Mouse (Mus musculus) neural tube, embryonic 15.5 days (tissue): Measurements from ENCODE around the gene Srgn. TPM values are rescaled to one million over a fixed set of nuclear protein-coding genes. Genes with fewer than 3 reads are reported as not detected.

Experiments
- ATAC-seq: fragments of 200-750 bp; cut with Nextera tagmentation; 2 replicates; pipeline ENCODE4 v1.8.0; 2017; ENCODE audit warnings: mild to moderate bottlenecking, moderate TSS enrichment, moderate library complexity; ENCODE audit not compliant: low FRiP score
- H3K27ac ChIP-seq: fragments of 300-500 bp; sonication (generic); replicated peaks from 2 replicates; pipeline ENCODE4 v1.5.1; 2015; ENCODE audit warnings: mild to moderate bottlenecking, inconsistent platforms
- H3K27me3 ChIP-seq: fragments of 300-500 bp; sonication (generic); replicated peaks from 2 replicates; pipeline ENCODE4 v1.6.1; 2015; ENCODE audit warnings: inconsistent platforms
- H3K36me3 ChIP-seq: fragments of 300-500 bp; sonication (generic); 2 replicates; pipeline ENCODE4 v1.6.1; 2015; ENCODE audit warnings: inconsistent platforms
- H3K4me1 ChIP-seq: fragments of 300-500 bp; sonication (generic); 2 replicates; pipeline ENCODE4 v1.6.1; 2015; ENCODE audit warnings: inconsistent platforms
- H3K4me2 ChIP-seq: fragments of 300-500 bp; sonication (generic); 2 replicates; pipeline ENCODE4 v1.6.1; 2015; ENCODE audit warnings: inconsistent platforms, mild to moderate bottlenecking, moderate library complexity
- H3K4me3 ChIP-seq: fragments of 300-500 bp; sonication (generic); replicated peaks from 2 replicates; pipeline ENCODE4 v1.5.1; 2015; ENCODE audit warnings: mild to moderate bottlenecking, inconsistent platforms
- H3K9ac ChIP-seq: fragments of 300-500 bp; sonication (generic); replicated peaks from 2 replicates; pipeline ENCODE4 v1.6.1; 2015; ENCODE audit warnings: mild to moderate bottlenecking, inconsistent platforms
- H3K9me3 ChIP-seq: fragments of 300-500 bp; sonication (generic); replicated peaks from 2 replicates; pipeline ENCODE4 v1.6.1; 2016; ENCODE audit warnings: inconsistent platforms
- WGBS: fragments of 180-500 bp; shearing (Covaris S2); methylation state at CpG from one replicate; pipeline ENCODE4 v1.1.7; 2015; ENCODE audit warnings: mixed read lengths; 5-methylcytosine and 5-hydroxymethylcytosine counted together
- polyA plus RNA-seq: library from polyadenylated mRNA; unstranded; fragments of >200 nt; fragmentation: Nextera tagmentation; extraction: Ambion mirVana; gene quantifications from 2 replicates; pipeline ENCODE4 v1.2.1, GENCODE M21; 2015

The Srgn gene
- polyA plus RNA-seq, result 10.1 and 27.5 TPM in 2 replicates

DNA sequence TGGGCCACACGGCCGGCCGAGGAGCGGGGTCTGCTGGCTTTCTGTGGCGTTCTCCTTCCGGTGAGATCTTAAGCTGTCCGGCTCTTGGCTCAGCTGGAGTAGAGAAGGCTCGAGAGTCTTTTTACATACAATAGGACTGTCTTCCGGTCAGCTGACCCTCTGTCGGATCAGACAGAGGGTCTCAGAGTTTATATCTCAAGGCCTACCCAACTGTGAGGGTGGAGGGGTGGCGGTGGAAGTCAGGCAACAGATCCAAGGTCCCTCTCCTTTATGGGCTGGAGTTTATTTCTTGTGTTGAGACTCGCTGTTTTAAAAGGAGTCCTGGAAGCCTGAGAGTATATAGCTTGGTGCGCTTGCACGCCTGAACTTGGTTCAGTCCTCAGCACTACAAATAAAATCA lies at the start of gene Srgn:
Gene Srgn, minus strand, starts transcription at position 101 of the 400 bp plus-strand sequence.
- no peaks in the 10 kb centered on the region for H3K36me3 ChIP-seq
- H3K27ac ChIP-seq, result no peak within 1 kb of the TSS
- no peaks in the 10 kb centered on the region for H3K4me1 ChIP-seq
- H3K9me3 ChIP-seq, result no peaks in the 10 kb centered on the region
- H3K4me2 ChIP-seq, result no peak within 1 kb of the TSS
- no peaks in the 10 kb centered on the region for H3K27me3 ChIP-seq
- ATAC-seq, result no peak
- WGBS, result 88% methylated on average over 14 of the region's 14 CpGs
- no peak within 1 kb of the TSS for H3K4me3 ChIP-seq
- no peak within 1 kb of the TSS for H3K9ac ChIP-seq

DNA sequence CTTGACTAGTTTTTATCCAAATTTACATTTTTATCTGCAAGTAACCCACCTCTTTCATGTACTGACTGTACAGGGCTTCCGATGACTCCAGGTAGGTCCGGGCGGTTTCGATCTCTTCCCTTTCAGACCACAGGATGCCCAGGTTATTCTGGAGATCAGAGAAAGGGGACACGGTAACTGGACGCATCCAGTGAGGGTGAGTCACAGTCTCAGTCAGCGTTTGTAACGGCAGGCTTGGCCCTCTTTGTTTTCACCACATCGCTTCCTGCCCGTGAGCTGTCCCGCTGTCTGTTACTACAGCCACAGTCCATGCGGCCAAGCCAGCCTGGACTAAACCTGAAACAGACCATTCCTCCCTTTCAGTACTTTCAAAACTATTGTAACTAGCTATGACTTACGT lies 47.8 kb upstream of the Srgn start:
- H3K36me3 ChIP-seq, result peaks cover 46% of the 10 kb centered on the region
- peaks cover 25% of the 10 kb centered on the region for H3K4me1 ChIP-seq
- H3K9me3 ChIP-seq, result no peaks in the 10 kb centered on the region
- H3K4me3 ChIP-seq, result no peak overlapping the region
- H3K4me2 ChIP-seq, result no peak overlapping the region
- no peak overlapping the region for H3K9ac ChIP-seq
- ATAC-seq, result no peak
- 91% methylated on average over 13 of the region's 13 CpGs for WGBS
- H3K27me3 ChIP-seq, result no peaks in the 10 kb centered on the region
- H3K27ac ChIP-seq, result no peak overlapping the region

DNA sequence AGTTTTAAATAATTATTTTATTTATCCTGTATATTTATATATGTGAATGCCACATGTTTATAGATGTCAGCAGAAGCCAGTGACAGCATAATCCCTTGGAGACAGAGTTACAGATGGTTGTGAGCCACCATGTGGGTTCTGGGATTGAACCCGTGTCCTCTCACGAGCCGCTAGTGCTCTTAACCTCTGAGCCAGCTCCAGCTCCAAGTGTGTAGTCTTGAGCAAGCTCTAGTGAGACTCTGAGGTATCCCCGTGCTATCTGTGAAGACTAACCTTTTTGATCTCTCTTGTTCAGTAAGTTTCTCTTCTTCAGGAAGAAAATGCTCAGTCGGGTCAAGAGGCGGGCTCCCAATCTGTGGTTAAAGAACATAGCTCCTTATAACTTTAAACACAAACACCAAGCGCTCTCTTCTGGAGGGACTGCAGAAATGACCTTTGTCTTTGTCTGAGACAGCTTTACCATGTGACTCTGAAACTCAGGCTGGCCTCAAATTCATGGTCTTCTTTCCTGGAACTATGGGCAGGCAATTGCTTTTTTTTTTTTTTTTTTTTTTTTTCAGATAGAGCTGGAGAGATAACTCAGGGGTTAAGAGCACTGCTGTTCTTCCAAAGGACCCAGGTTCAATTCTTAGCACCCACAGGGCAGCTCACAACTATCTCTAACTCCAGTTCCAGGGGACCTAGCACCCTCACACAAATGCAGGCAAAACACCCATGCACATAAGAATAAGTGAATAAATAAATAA lies 43.0 kb upstream of the Srgn start:
- H3K9ac ChIP-seq, result no peak overlapping the region
- no peaks in the 10 kb centered on the region for H3K27me3 ChIP-seq
- no peaks in the 10 kb centered on the region for H3K9me3 ChIP-seq
- H3K36me3 ChIP-seq, result peaks cover 85% of the 10 kb centered on the region
- H3K4me1 ChIP-seq, result no peaks in the 10 kb centered on the region
- ATAC-seq, result no peak
- no peak overlapping the region for H3K4me3 ChIP-seq
- 95% methylated on average over 7 of the region's 7 CpGs for WGBS
- H3K27ac ChIP-seq, result no peak overlapping the region
- no peak overlapping the region for H3K4me2 ChIP-seq

DNA sequence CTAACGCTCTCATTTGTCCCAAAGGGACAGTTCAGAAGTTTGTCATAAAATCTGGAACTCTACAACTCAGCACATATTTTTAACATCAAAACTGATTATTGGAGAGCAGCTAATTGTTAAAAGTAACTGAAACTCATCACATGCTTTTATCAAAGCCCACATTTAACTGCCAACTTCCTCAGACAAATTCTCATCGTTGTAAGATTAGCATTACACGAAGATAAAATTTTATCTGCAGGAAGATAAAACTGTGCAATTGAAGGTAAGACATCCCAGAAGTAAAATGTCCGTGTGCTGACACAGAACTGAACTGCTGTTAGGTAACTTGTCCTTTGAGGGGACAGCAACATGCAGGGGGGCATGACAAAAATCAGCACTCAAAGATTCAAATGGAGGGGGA lies 41.6 kb upstream of the Srgn start:
- no peak for ATAC-seq
- H3K36me3 ChIP-seq, result peaks cover 87% of the 10 kb centered on the region
- no peaks in the 10 kb centered on the region for H3K9me3 ChIP-seq
- H3K27ac ChIP-seq, result no peak overlapping the region
- no peaks in the 10 kb centered on the region for H3K4me1 ChIP-seq
- no peak overlapping the region for H3K4me3 ChIP-seq
- no peaks in the 10 kb centered on the region for H3K27me3 ChIP-seq
- WGBS, result 94% methylated on average over 4 of the region's 4 CpGs
- no peak overlapping the region for H3K4me2 ChIP-seq
- H3K9ac ChIP-seq, result no peak overlapping the region

DNA sequence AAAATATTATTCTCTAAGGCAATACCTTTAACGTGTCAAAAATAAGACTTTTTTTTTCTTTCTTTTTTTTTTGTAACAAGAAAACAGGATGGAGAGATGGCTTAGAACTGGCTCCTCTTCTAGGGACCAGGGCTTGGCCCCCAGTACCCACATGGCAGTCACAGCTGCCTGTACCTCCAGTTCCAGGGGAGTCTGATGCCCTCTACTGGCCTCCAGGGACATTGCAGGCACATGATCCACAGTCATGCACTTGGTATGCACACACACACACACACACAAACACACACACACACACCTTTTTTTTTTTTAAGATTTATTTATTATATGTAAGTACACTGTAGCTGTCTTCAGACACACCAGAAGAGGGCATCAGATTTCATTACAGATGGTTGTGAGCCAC lies 30.5 kb upstream of the Srgn start:
- no peak overlapping the region for H3K27ac ChIP-seq
- no peaks in the 10 kb centered on the region for H3K4me1 ChIP-seq
- H3K9ac ChIP-seq, result no peak overlapping the region
- no peaks in the 10 kb centered on the region for H3K27me3 ChIP-seq
- WGBS, result 89% methylated on average over 1 of the region's 1 CpGs
- peaks cover 58% of the 10 kb centered on the region for H3K36me3 ChIP-seq
- ATAC-seq, result no peak
- no peaks in the 10 kb centered on the region for H3K9me3 ChIP-seq
- no peak overlapping the region for H3K4me3 ChIP-seq
- no peak overlapping the region for H3K4me2 ChIP-seq

DNA sequence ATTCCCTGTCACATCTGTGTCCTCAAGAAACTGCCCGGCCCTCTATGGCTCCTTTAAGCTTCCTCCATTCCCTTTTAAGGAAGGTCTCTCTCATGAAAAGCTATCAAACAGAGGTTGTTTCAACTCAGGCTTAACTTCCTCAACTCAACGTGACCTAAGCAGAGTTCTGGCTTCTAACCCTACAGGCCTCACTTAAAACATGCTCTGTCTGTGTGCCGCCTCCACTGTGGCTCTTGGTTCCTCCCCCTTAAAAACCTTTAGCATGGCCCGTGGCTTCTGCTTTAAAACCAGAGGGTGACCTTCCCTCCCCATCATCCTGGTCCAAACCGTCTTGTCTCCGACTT lies 29.3 kb upstream of the Srgn start:
- H3K9ac ChIP-seq, result no peak overlapping the region
- H3K4me3 ChIP-seq, result no peak overlapping the region
- H3K27ac ChIP-seq, result no peak overlapping the region
- peaks cover 46% of the 10 kb centered on the region for H3K36me3 ChIP-seq
- H3K9me3 ChIP-seq, result no peaks in the 10 kb centered on the region
- H3K4me2 ChIP-seq, result no peak overlapping the region
- WGBS, result 88% methylated on average over 6 of the region's 6 CpGs
- H3K4me1 ChIP-seq, result no peaks in the 10 kb centered on the region
- no peaks in the 10 kb centered on the region for H3K27me3 ChIP-seq
- ATAC-seq, result no peak

DNA sequence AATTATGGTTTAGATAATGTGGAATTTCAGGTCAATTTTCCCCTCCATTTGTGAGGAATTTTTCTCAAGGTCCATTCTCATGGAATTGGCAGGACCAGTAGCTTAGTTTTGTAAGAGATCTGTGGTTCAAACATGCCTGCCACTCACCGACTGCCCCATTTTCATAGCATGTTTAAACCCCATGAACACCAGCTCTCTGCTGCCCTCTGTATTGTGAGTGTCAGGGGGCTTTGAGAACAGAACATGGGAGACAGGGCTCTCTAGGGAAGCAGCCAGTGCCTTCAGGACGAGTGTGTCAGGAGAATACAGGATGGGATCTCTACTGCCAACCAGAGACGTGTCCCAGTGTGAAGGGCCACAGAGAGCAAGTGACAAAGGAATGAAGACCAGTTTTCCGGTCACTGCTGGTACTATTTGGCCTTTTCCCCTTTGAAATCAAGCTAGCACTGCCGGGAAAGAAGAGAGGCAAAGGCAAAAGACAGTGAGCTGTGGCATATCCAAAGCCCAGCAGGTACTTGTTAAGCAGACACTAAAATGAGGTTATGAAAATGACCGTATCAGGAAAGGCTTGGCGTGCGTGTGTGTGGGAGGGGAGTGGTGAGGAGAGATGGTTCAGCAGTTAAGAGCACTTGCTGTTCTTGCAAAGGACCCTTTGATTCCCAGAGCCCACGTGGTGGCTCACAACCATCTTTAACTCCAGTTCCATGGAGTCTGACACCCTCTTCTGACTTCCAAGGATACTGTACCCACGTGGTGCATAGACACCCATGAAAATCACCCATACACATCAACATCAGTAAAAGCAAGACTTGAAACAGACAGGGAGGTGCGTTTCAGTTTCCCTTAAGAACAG lies 28.7 kb upstream of the Srgn start:
- Histone ChIP-seq H3K27me3 (no peaks in the 10 kb centered on the region), H3K4me3 (no peak overlapping the region), H3K4me1 (no peaks in the 10 kb centered on the region), H3K36me3 (peaks cover 43% of the 10 kb centered on the region), H3K9ac (no peak overlapping the region), H3K4me2 (no peak overlapping the region), H3K27ac (no peak overlapping the region), H3K9me3 (no peaks in the 10 kb centered on the region)
- ATAC-seq, result no peak
- WGBS, result 82% methylated on average over 11 of the region's 11 CpGs

DNA sequence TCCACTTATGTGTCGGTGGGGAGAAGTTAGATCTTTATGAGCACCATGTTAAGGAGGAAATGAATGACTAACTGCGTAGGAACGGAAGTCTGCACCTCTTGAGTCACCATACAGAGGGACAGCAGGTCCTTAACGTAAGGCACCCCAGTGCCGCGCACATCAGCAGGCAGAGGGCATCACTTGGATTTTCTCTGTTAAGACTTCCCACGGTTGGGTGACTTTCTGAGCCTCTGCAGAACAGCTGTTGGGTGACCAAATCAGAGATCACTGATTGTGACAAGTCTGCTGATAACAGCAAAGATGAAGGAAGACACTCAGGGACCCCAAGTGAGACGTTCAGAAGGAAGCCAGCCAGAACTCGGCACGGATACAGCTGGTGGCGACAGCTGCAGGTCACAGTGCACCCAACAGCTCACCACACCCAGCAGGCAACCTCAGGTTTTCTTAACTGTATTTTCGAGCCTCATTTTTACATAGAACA lies 26.4 kb upstream of the Srgn start:
- H3K9me3 ChIP-seq, result no peaks in the 10 kb centered on the region
- no peak overlapping the region for H3K4me3 ChIP-seq
- H3K27ac ChIP-seq, result no peak overlapping the region
- no peak overlapping the region for H3K9ac ChIP-seq
- H3K36me3 ChIP-seq, result peaks cover 22% of the 10 kb centered on the region
- H3K4me1 ChIP-seq, result no peaks in the 10 kb centered on the region
- H3K27me3 ChIP-seq, result no peaks in the 10 kb centered on the region
- H3K4me2 ChIP-seq, result no peak overlapping the region
- WGBS, result 89% methylated on average over 12 of the region's 12 CpGs
- ATAC-seq, result no peak

DNA sequence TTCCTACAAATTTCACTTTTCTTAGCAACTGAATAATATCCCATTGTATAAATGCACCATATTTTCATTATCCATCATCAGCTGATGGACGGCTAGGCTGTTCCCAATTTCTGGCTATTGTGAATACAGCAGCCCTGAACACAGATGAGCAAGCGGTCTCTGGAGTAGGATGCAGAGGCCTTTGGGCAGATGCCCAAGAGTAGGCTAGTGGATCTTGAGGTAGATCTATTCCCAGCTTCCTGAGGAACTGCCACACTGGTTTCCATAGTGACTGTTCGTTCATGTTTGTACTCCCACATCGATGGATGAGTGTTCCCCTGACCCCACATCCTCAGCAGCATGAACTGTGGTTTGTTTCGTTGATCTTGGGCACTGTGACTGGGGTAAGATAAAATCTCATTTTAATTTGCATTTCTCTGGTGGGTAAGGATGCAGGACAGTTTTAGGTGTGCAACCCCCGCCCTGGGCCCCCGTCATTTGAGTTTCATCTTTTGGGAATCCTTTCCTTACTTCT lies 23.6 kb upstream of the Srgn start:
- H3K4me1 ChIP-seq, result no peaks in the 10 kb centered on the region
- H3K27ac ChIP-seq, result no peak overlapping the region
- no peak for ATAC-seq
- H3K27me3 ChIP-seq, result no peaks in the 10 kb centered on the region
- H3K9ac ChIP-seq, result no peak overlapping the region
- H3K36me3 ChIP-seq, result peaks cover 1% of the 10 kb centered on the region; the same call in 1 of the 2 replicates
- WGBS, result 79% methylated on average over 7 of the region's 7 CpGs
- H3K9me3 ChIP-seq, result no peaks in the 10 kb centered on the region
- H3K4me2 ChIP-seq, result no peak overlapping the region
- no peak overlapping the region for H3K4me3 ChIP-seq

DNA sequence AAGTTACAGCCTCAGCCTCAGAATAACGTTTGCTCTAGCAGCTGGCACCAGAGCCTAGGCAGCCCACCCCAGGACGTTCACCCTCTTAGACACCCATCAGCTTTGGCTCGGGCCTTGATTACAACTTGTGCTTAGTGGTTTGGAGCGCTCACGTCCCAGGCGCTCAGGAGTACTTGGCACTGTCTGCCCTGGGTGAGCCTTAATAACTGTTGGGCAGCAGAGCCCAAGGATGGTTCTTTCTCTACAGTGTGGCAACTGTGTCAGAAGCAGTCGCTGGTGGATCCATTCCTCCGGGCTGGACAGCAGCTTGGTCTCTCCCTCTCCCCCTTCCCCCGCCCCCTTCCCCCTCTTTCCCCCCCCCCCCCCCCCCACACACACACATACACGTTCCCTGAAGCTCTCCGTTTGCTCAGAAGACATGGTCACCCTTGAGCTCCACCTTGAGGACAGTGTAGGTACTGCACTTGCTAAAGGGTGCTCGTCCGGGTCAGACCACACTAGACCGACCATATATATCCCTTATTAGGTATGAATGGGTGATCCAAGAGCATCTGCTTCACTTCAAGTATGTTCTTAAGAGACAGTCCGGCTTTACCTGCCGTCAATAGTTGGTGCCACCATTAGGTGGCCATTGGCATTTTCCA lies 22.4 kb upstream of the Srgn start:
- no peak for ATAC-seq
- Histone ChIP-seq H3K27ac (no peak overlapping the region), H3K4me3 (no peak overlapping the region), H3K4me1 (no peaks in the 10 kb centered on the region), H3K9me3 (no peaks in the 10 kb centered on the region), H3K9ac (no peak overlapping the region), H3K36me3 (no peaks in the 10 kb centered on the region), H3K27me3 (no peaks in the 10 kb centered on the region), H3K4me2 (no peak overlapping the region)
- WGBS, result 32% methylated on average over 14 of the region's 16 CpGs

DNA sequence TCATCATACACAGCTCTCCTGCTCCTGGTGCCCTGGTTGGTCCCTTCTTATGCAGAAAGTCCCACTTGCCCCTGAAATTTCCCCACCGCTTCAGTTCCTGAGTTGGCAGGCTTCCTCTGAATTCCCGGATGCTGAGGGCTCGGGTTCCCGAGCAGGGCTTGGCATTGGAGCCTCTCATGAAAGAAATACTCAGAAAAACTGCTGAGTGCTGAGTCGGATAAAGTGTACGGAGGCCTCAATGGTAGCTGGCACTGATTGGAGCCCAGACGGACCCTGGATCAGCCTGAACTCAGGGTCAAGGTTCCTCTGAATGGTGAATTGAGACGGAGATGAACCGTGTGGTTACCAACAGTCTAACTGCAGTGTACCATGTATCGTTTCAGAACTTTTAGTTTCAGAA lies 19.2 kb upstream of the Srgn start:
- H3K27me3 ChIP-seq, result no peaks in the 10 kb centered on the region
- no peak overlapping the region for H3K9ac ChIP-seq
- no peaks in the 10 kb centered on the region for H3K4me1 ChIP-seq
- H3K9me3 ChIP-seq, result no peaks in the 10 kb centered on the region
- no peaks in the 10 kb centered on the region for H3K36me3 ChIP-seq
- no peak overlapping the region for H3K4me2 ChIP-seq
- no peak overlapping the region for H3K4me3 ChIP-seq
- no peak overlapping the region for H3K27ac ChIP-seq
- WGBS, result 88% methylated on average over 10 of the region's 10 CpGs
- no peak for ATAC-seq
